Mouse (Mus musculus): ENCODE results near the gene Prokr2.
"Not testable (repeated sequence)": the region's sequence is repeated elsewhere in the genome, so short reads cannot be mapped to it uniquely, and the experiment has no call there.

Prokr2 gene

DNA sequence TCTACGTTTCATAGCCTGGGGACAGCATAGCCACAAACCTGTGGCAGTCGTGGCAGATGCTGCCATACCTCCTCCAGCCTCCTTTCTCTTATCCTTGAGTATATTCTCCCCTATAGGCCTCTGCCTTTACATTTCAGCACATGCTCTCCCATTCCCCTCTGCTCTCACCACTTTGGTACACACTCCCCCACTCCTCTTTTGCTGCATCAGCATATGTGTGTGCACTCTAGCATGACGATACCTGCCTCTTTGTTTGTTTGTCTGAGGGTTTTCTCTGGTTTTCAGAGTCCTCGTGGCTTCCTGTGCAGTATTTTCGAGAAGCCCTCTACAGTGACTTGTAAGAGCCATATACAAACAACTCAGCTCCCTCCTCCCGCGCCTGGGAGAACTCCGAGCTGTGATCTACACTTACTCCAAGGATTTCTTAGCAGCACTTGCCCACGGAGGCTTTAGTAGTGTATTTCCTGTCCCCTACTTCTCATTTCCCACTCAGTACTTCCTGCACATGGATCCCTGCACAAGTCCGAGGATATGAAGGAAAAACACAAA lies 6.6 kb downstream of the Prokr2 start:
- Histone ChIP-seq H3K27me3 (ENCODE audit: control insufficient read depth, insufficient read depth, low read length, poor library complexity, severe bottlenecking) (no peaks in the 10 kb centered on the region; the same call in 1 of the 2 replicates), H3K36me3 (ENCODE audit: control insufficient read depth, insufficient read depth, low read length, poor library complexity, severe bottlenecking) (no peaks in the 10 kb centered on the region)
- no peak for DNase-seq (ENCODE audit: low read depth, low spot score)

DNA sequence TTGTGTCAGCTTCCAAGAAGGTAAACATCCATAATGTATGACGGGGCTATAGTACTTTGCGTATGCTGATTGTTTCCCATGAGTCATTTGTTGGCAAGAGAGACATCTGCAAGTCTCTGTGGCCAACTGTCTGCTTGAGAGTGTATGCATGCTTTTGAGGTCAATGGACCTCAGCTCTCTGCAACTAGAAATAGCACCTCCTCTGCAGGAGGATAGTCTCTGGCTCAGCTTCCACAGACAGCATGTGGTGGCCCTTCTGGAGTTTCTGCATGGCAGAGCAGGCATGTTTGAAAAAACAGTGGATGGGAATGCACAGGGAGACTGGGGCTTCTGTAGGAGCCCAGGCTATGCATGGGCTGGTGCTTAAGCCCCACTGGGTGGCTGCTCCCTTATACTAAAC lies 7.8 kb downstream of the Prokr2 start:
- no peak for DNase-seq (ENCODE audit: low read depth, low spot score)
- Histone ChIP-seq H3K36me3 (ENCODE audit: control insufficient read depth, insufficient read depth, low read length, poor library complexity, severe bottlenecking) (no peaks in the 10 kb centered on the region), H3K27me3 (ENCODE audit: control insufficient read depth, insufficient read depth, low read length, poor library complexity, severe bottlenecking) (no peaks in the 10 kb centered on the region; the same call in 1 of the 2 replicates)

DNA sequence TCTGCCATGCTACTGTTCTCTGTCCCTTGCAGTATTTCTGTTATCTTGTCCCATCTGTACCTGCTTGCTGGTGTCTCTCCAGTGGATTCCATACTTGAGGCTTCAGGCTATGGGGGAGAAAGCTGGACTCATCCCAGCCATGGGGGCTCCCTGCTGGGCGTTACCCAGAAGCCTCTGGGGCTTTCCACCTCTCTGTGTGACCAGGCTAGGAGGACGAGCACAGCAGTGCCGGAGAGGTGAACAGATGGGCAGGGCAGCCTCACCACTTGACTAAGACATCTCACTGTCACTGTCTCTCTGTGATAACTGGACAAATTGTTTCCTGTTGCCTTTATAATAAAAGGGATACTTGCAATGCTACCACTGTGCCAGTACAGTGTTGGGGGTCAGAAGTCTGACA lies 9.5 kb downstream of the Prokr2 start:
- no peak for DNase-seq (ENCODE audit: low read depth, low spot score)
- H3K27me3 ChIP-seq (ENCODE audit: control insufficient read depth, insufficient read depth, low read length, poor library complexity, severe bottlenecking), result no peaks in the 10 kb centered on the region; the same call in 1 of the 2 replicates

DNA sequence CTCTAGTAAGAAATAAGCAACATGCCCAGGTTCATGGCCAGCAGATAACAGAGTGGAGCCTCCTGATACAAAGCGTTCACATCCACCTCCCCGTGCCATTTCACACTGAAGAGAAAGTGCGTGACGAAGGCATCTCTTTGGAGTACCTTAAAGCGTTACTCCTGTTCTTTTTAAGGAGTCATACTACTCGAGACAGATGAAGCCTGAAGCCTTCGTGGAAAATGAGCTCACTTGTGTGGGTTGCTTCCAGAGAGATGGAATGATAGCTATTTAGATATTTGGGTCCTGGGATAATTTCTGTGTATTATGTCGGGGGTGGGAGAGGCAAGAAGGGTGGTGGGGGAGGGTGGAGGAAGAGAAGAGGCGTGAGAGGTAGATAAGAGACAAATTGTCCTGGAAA lies 10.1 kb downstream of the Prokr2 start:
- no peak for DNase-seq (ENCODE audit: low read depth, low spot score)
- Histone ChIP-seq H3K27me3 (ENCODE audit: control insufficient read depth, insufficient read depth, low read length, poor library complexity, severe bottlenecking) (no peaks in the 10 kb centered on the region; the same call in 1 of the 2 replicates), H3K36me3 (ENCODE audit: control insufficient read depth, insufficient read depth, low read length, poor library complexity, severe bottlenecking) (no peaks in the 10 kb centered on the region)

More for the DNA sequence above, 9.5 kb downstream of the Prokr2 start:
- H3K36me3 ChIP-seq (ENCODE audit: control insufficient read depth, insufficient read depth, low read length, poor library complexity, severe bottlenecking), result no peaks in the 10 kb centered on the region

DNA sequence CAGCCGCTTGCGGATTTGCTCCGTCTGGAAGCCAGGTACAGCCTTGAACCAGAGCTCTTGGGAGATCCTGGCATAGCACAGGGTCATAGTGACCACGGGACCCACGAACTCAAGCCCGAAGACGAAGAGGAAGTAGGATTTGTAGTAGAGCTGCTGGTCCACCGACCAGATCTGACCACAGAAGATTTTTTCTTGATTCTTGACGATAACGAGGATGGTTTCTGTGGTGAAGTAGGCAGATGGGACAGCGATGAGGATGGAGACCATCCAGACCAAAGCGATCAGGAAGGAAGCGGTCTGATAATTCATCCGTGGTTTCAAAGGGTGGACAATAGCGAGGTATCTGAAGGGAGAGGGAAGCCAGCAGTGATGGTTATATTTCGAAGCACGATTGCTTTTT lies 11.5 kb downstream of the Prokr2 start:
- no peak for DNase-seq (ENCODE audit: low read depth, low spot score)
- no peaks in the 10 kb centered on the region; the same call in 1 of the 2 replicates for H3K27me3 ChIP-seq (ENCODE audit: control insufficient read depth, insufficient read depth, low read length, poor library complexity, severe bottlenecking)
- no peaks in the 10 kb centered on the region for H3K36me3 ChIP-seq (ENCODE audit: control insufficient read depth, insufficient read depth, low read length, poor library complexity, severe bottlenecking)

DNA sequence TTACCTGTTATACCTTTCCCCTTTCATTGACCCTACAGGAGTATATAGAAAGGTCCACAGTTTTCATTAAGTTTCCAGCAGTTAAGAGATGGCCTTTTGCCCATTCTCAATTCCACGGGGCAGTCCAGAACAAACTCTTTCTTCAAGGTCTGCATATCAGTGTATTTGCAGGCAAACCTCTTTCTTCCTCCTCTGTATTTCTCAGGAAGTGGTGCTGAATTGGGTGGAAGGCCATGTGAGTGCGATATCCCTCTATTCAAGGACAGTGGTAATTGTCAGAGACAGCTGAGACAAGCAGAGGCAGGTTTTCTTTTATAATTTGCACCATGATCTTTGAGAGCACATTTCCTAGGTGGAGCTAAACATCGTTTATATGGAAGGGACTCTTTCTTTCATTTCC lies 16.8 kb downstream of the Prokr2 start:
- no peak for DNase-seq (ENCODE audit: low read depth, low spot score)
- H3K36me3 ChIP-seq (ENCODE audit: control insufficient read depth, insufficient read depth, low read length, poor library complexity, severe bottlenecking), result no peaks in the 10 kb centered on the region
- H3K27me3 ChIP-seq (ENCODE audit: control insufficient read depth, insufficient read depth, low read length, poor library complexity, severe bottlenecking), result no peaks in the 10 kb centered on the region

DNA sequence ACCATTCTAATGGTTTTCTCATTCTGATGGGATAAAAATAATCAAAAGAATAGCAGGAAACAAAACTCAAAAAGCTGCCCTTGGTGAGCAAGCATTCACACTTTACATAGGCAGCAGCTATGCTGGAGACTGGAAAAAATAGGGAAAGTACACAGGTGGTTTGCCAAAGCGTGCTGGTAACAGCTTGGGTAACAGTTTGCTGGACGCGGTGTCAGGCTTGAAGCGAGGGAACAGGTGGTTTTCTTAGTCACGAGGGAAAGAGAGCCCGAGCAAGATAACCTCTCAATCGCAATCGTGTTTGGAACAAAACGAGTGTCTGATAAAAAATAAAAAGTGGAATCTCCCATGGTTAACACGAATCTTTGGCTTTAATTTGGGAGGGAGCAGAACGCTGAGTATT lies 41.4 kb downstream of the Prokr2 start:
- Histone ChIP-seq H3K36me3 (ENCODE audit: control insufficient read depth, insufficient read depth, low read length, poor library complexity, severe bottlenecking) (no peaks in the 10 kb centered on the region), H3K27me3 (ENCODE audit: control insufficient read depth, insufficient read depth, low read length, poor library complexity, severe bottlenecking) (no peaks in the 10 kb centered on the region)
- DNase-seq (ENCODE audit: low read depth, low spot score), result no peak

DNA sequence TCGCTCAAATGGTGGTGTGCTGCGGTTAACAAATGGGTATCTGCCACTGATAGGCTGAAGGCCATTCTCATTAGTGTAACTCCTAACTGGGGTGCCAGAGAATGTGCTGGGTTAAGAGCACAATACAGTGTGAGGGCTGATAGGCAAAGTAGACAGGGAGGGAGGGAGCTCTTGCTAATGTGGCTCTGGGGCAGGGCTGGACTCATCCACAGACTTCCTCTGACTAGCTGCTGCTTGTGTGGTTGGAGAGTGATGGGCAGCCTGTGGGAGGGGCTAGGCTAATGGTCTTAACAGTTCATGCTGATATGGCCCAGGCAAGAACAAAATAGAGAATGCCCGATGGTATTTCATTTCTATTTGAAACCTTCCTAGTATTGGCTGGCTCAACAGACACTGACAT lies 44.0 kb downstream of the Prokr2 start:
- Histone ChIP-seq H3K27me3 (ENCODE audit: control insufficient read depth, insufficient read depth, low read length, poor library complexity, severe bottlenecking) (no peaks in the 10 kb centered on the region), H3K36me3 (ENCODE audit: control insufficient read depth, insufficient read depth, low read length, poor library complexity, severe bottlenecking) (no peaks in the 10 kb centered on the region)
- DNase-seq (ENCODE audit: low read depth, low spot score), result no peak

DNA sequence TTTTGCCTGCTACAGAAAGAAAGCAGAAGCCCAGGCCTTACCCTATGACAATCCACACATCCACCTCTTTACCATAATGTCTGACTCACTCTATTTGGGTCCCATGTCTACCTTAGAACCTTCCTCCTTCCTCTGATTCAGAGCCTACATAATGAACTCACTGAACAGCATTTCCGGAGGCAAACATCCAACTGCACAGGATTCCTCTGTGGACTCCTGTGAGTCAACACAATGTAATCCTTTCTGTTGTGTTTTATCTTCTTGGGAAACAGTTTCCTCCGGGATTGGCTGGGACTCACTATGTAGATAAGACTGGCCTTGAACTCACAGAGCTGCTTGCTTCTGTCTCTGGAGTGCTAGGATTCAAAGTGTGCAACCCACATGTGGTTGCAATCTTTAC lies 44.9 kb downstream of the Prokr2 start:
- no peak for DNase-seq (ENCODE audit: low read depth, low spot score)
- no peaks in the 10 kb centered on the region for H3K27me3 ChIP-seq (ENCODE audit: control insufficient read depth, insufficient read depth, low read length, poor library complexity, severe bottlenecking)
- H3K36me3 ChIP-seq (ENCODE audit: control insufficient read depth, insufficient read depth, low read length, poor library complexity, severe bottlenecking), result no peaks in the 10 kb centered on the region

DNA sequence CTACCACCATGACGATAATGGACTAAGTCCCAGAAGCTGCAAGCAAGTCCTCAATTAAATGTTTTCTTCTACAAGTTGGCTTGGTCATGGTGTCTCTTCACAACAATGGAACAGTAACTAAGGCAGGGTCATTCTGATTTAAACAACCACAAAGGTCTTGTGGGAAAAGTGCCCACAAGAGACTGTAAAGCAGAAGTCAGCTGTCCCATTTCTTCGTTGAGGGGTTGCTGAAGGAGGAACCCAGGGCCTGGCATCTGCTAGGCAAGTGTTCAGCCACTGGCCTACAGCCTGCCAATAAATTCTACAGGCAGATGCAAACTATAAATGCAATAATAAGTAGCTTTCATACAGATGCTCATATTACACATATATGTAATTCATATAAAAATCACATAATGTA lies 48.0 kb downstream of the Prokr2 start:
- DNase-seq (ENCODE audit: low read depth, low spot score), result no peak
- Histone ChIP-seq H3K27me3 (ENCODE audit: control insufficient read depth, insufficient read depth, low read length, poor library complexity, severe bottlenecking) (no peaks in the 10 kb centered on the region), H3K36me3 (ENCODE audit: control insufficient read depth, insufficient read depth, low read length, poor library complexity, severe bottlenecking) (no peaks in the 10 kb centered on the region)

DNA sequence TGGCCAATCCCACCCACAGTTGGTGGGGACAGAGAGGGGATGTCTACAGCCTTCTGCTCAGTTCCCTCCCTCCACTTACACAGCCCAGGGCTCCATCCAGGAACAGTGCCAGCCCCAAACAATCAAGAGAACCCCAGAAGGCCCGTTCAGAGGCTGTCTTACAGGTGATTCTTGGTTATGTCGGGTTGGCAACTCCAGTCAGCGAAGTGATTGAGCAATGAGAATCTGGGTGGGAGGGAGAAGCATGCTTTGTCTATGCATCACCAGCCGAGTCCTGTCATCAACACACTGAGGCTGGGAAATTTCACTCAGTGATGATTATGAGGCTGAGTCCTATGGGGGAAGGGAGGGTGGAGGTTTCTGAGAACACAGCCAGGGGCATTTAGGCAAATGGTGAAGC lies 61.7 kb downstream of the Prokr2 start:
- no peak for DNase-seq (ENCODE audit: low read depth, low spot score)
- no peaks in the 10 kb centered on the region for H3K27me3 ChIP-seq (ENCODE audit: control insufficient read depth, insufficient read depth, low read length, poor library complexity, severe bottlenecking)
- no peaks in the 10 kb centered on the region for H3K36me3 ChIP-seq (ENCODE audit: control insufficient read depth, insufficient read depth, low read length, poor library complexity, severe bottlenecking)

DNA sequence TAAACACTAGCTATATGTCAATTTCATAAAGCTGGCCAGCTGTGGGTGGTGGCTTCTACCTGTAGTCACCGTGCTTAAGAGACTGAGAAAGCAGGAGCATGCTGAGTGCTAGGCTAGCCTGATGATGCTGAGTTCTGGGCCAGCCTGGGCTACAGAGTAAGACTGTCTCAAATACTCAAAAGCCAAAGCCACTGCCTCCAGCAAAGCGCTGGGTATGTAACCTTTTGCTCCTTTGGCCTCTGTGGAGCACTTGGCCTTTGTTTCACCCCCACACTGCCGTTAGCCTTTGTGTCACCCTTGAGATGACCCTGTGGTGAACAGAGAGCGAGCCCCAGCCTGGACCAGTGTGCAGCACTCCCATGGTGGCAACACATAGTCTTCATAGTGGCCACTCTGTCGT lies 64.7 kb downstream of the Prokr2 start:
- no peak for DNase-seq (ENCODE audit: low read depth, low spot score)
- Histone ChIP-seq H3K27me3 (ENCODE audit: control insufficient read depth, insufficient read depth, low read length, poor library complexity, severe bottlenecking) (no peaks in the 10 kb centered on the region), H3K36me3 (ENCODE audit: control insufficient read depth, insufficient read depth, low read length, poor library complexity, severe bottlenecking) (no peaks in the 10 kb centered on the region)

DNA sequence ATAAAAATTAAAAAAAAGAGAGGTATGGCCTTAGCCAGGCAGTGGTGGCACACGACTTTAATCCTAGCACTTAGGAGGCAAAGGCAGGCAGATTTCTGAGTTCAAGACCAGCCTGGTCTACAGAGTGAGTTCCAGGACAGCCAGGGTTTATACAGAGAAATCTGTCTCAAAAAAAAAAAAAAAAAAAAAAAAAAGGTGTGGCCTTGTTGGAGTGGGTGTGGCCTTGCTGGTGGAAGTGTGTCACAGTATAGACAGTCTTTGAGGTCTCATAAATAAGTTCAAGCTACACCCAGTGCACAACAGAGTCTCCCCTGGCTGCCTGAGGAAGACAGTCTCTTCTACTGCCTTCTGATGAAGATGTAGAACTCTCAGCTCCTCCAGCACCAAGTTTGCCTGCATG lies 68.1 kb downstream of the Prokr2 start:
- H3K27me3 ChIP-seq (ENCODE audit: control insufficient read depth, insufficient read depth, low read length, poor library complexity, severe bottlenecking), result no peaks in the 10 kb centered on the region
- no peaks in the 10 kb centered on the region for H3K36me3 ChIP-seq (ENCODE audit: control insufficient read depth, insufficient read depth, low read length, poor library complexity, severe bottlenecking)
- DNase-seq (ENCODE audit: low read depth, low spot score), result no peak

DNA sequence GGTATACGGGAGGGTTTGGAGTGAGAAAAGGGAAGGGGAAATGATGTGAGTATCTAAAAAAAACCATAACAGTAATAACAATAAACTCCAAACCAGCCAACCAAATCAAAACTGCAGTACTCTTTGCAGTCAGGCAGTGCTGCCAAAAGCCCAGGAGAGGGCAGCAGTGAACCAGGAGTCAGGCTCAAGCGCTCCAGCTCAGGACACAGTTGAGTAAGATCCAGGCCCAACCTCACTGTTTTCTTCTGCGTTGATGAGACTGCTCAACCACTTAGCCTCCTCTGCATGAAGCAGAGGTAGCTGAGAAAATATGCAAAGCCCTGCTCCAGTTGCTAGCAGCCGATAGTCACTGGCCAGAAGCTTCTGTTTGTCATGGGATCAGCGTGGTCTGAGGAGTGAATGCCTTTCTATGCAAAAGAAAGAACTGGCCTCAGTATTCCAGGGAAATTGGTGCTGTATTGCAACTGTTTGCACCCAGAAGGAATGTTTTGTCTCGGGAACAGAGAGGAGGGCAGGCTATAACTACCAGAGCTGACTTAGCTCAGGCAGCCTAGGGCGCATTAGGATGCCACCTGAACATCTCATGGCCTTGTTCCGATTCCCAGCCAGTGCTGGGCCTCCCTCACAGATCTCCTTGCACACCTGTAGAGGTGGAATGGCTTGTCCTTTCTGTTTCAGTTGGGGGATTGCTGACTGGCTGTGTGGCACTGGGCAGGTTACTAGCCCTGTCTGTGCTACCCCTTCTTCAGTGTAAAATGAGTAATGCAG lies 69.0 kb downstream of the Prokr2 start:
- peak; percentile 86 for DNase-seq (ENCODE audit: low read depth, low spot score)

DNA sequence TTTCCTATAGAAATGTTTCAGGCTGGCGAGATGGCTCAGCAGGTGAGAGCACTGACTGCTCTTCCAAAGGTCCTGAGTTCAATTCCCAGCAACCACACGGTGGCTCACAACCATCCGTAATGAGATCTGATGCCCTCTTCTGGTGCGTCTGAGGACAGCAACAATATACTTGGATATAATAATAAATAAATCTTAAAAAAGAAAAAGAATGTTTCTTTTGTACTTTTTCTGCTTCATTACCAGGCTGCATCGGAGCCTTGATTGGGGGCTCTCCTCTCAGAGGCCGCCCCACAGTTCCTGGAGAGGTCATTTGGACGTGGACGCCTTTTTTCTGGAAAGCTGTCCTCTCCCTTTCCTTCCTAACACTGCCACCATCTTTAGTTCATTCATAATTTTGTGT lies 71.2 kb downstream of the Prokr2 start:
- not testable (repeated sequence) for H3K36me3 ChIP-seq (ENCODE audit: control insufficient read depth, insufficient read depth, low read length, poor library complexity, severe bottlenecking); H3K27me3 ChIP-seq (ENCODE audit: control insufficient read depth, insufficient read depth, low read length, poor library complexity, severe bottlenecking); DNase-seq (ENCODE audit: low read depth, low spot score)

More for the DNA sequence above, 69.0 kb downstream of the Prokr2 start:
- H3K36me3 ChIP-seq (ENCODE audit: control insufficient read depth, insufficient read depth, low read length, poor library complexity, severe bottlenecking), result no peaks in the 10 kb centered on the region; the same call in 1 of the 2 replicates
- H3K27me3 ChIP-seq (ENCODE audit: control insufficient read depth, insufficient read depth, low read length, poor library complexity, severe bottlenecking), result no peaks in the 10 kb centered on the region

All from splenic B cell, adult 2 months (primary cell).